Mouse (Mus musculus): ENCODE data around the gene Adra1b. TPM values are rescaled to one million over a fixed set of nuclear protein-coding genes. Genes with fewer than 3 reads are reported as not detected.
A peak's percentile ranks its signal among the peaks of the same experiment; 100 is the strongest.

The Adra1b gene
- polyA plus RNA-seq, 1 experiment: 15.6 TPM

DNA sequence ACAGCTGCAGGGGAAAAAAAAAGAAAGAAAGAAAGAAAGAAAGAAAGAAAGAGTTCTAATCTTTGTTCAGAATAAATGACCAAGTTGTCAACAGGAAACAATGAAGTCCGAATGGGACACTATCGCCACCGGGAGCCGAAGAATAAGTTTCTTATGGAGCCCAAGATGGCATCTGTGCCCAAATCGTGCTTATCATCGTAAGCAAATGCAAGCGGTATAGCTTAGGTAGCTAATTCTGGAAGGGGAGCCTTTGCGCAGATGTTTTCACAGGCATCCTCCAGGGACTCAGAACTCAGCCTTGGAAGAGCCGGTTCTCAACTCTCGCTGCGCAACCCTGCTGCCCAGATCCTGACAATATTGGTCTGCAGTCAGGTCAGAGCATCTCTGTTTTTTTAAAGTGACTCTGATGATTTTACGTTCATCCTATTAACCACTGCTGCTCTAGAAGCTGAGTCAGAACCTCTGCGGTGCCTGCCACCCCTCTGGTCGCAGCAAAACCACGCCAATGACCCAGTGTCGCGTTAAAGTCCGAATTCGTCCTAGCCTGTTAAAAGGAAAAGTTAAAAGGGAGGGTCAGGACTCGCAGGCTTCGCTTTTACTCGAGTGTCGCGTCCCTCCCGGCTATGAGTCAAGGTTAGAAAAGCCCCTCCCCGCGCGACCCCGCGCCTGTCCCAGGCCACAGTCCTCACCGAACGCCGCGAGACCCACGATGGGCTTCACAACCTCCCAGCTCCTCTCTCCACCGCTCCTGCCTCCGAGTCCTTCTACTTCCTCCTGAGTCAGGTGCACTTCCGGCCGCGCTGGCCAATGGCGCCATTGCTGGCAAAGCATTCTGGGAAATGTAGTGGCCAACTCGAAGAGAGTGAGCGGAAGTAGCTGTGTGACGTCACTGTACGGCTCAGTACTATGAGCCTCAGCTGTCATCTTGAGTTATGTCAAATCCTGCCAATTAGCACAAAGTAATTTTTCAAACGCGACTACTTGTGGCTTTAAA, 153.5 kb downstream of the Adra1b start, which contains the start of gene Ttc1:
Gene Ttc1 (minus strand): TSS at position 776 of the 994 bp plus-strand sequence.
- peak; percentile 96 to 99 for DNase-seq (ENCODE audit: extremely low spot score in 1 of 2, low spot score in 1 of 2)

DNA sequence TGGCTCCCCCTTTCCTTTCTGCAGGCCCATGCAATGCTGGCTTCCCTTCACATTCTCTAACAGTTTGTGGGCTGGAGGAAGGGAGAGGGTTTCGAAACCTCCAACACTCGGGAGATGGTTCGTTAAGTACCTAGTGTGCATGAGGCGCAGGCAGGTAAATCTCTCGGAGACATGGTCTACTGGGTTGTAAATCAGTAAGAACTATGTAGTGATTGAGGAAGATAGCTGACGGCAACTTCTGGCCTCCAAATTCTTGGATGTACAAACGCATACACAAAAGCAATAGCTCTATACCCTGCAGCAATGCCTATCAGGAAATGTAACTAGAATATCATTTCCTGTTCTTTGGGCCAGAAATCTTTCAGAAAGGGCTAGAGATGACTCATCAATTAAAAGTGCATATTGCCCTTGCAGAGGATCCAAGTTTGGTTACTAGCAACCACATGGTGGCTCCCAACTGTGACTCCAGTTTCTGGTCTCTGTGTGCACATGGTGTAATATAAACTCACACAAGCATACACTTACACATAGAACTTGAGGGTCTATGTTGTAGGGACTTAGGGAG, 172.2 kb downstream of the Adra1b start:
- no peak for DNase-seq (ENCODE audit: extremely low spot score in 1 of 2, low spot score in 1 of 2)

DNA sequence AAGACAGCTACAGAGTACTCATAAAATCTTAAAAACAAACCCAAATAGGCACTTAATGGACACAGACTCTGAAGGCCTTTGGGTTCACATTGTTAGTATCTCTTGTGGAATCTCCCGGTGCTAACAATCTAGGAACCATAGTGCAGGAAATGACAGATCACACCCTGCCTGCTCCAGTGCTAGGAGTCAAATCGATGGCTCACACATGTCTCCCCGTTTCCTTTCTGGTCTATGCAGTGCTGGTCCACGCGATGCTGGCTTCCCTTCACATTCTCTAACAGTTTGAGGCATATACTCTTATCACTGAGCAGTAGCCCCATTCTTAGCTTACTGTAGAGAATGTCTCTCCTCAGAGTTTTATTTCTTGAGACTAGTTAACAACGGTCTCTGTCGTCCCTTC, 173.2 kb downstream of the Adra1b start:
- no peak for DNase-seq (ENCODE audit: extremely low spot score in 1 of 2, low spot score in 1 of 2)

Other genes with a start within 250 kb of the Adra1b start
- 39.3 and 41.2 TPM in 2 replicates for gene Pwwp2a, start 219.2 kb downstream of the Adra1b start, polyA plus RNA-seq (2012; rRNA removed)
- 47.0 and 50.5 TPM in 2 replicates for gene Ttc1, start 153.2 kb downstream of the Adra1b start, polyA plus RNA-seq (2012; rRNA removed)